Mouse (Mus musculus) forebrain, embryonic 16.5 days (tissue): ENCODE measurements at regions not wholly inside any gene's neighbourhood (a gene's known extent, or its start where the extent isn't known, plus 50 kb on each side); places are given as distances from the start of the nearest gene placed in this dataset.

ENCODE experiments used
- ATAC-seq: fragments of 200-750 bp; cut with Nextera tagmentation; 2 replicates; pipeline ENCODE4 v1.8.0; 2017; ENCODE audit warnings: mild to moderate bottlenecking, moderate library complexity
- H3K27ac ChIP-seq: fragments of 300-500 bp; sonication (generic); 2 replicates; pipeline ENCODE4 v1.5.1; 2014; ENCODE audit warnings: low read length, control low read depth
- H3K27me3 ChIP-seq: fragments of 300-500 bp; sonication (generic); replicated peaks from 2 replicates; pipeline ENCODE4 v1.6.1; 2014; ENCODE audit warnings: low read length; ENCODE audit not compliant: control insufficient read depth, insufficient read depth
- H3K36me3 ChIP-seq: fragments of 300-500 bp; sonication (generic); 2 replicates; pipeline ENCODE4 v1.6.1; 2014; ENCODE audit not compliant: control insufficient read depth, insufficient read depth
- H3K4me1 ChIP-seq: fragments of 300-500 bp; sonication (generic); replicated peaks from 2 replicates; pipeline ENCODE4 v1.6.1; 2014; ENCODE audit warnings: low read length; ENCODE audit not compliant: control insufficient read depth, insufficient read depth
- H3K4me2 ChIP-seq: fragments of 300-500 bp; sonication (generic); 2 replicates; pipeline ENCODE4 v1.6.1; 2014; ENCODE audit warnings: mild to moderate bottlenecking, low read length, control low read depth
- H3K4me3 ChIP-seq: fragments of 300-500 bp; sonication (generic); replicated peaks from 2 replicates; pipeline ENCODE4 v1.5.1; 2014; ENCODE audit warnings: mild to moderate bottlenecking, low read length, control low read depth
- H3K9ac ChIP-seq: fragments of 300-500 bp; sonication (generic); replicated peaks from 2 replicates; pipeline ENCODE4 v1.6.1; 2014; ENCODE audit warnings: low read depth, low read length, control low read depth
- H3K9me3 ChIP-seq: fragments of 300-500 bp; sonication (generic); 2 replicates; pipeline ENCODE4 v1.6.1; 2016; ENCODE audit warnings: low read length; ENCODE audit not compliant: control insufficient read depth
- WGBS: fragments of 180-500 bp; shearing (Covaris S2); extraction: QIAGEN DNeasy Blood & Tissue Kit; methylation state at CpG from one replicate; pipeline ENCODE4 v1.1.7; 2014; 5-methylcytosine and 5-hydroxymethylcytosine counted together

GRCm38 (mm10) chr4:95377222-95378134, 179.8 kb upstream of the Fggy start:
- no peak overlapping the region for H3K4me2 ChIP-seq
- H3K9me3 ChIP-seq = no peaks in the 10 kb centered on the region
- no peak for ATAC-seq
- no peaks in the 10 kb centered on the region for H3K36me3 ChIP-seq
- WGBS = 66% methylated on average over 9 of the region's 9 CpGs
- H3K9ac ChIP-seq = no peak overlapping the region
- H3K27ac ChIP-seq = no peak overlapping the region
- H3K4me3 ChIP-seq = no peak overlapping the region
- no peaks in the 10 kb centered on the region for H3K27me3 ChIP-seq
- H3K4me1 ChIP-seq = no peaks in the 10 kb centered on the region; the same call in 1 of the 2 replicates

- no peak overlapping the region for H3K4me2 ChIP-seq
- ATAC-seq = no peak
- H3K4me1 ChIP-seq = no peaks in the 10 kb centered on the region; the same call in 1 of the 2 replicates
- no peaks in the 10 kb centered on the region for H3K27me3 ChIP-seq
- WGBS = 67% methylated on average over 3 of the region's 3 CpGs
- H3K4me3 ChIP-seq = no peak overlapping the region
- no peaks in the 10 kb centered on the region for H3K36me3 ChIP-seq
- no peak overlapping the region for H3K9ac ChIP-seq
- H3K9me3 ChIP-seq = no peaks in the 10 kb centered on the region
- H3K27ac ChIP-seq = no peak overlapping the region
These were observed 178.7 kb upstream of the Fggy start for GRCm38 (mm10) chr4:95378645-95379044.

GRCm38 (mm10) chr4:95383216-95383892, 174.0 kb upstream of the Fggy start:
- Histone ChIP-seq H3K4me2 (no peak overlapping the region), H3K27me3 (no peaks in the 10 kb centered on the region), H3K4me1 (no peaks in the 10 kb centered on the region), H3K9me3 (no peaks in the 10 kb centered on the region), H3K4me3 (no peak overlapping the region), H3K9ac (no peak overlapping the region), H3K27ac (no peak overlapping the region), H3K36me3 (no peaks in the 10 kb centered on the region)
- 89% methylated on average over 8 of the region's 8 CpGs for WGBS
- no peak for ATAC-seq

- Histone ChIP-seq H3K9me3 (no peaks in the 10 kb centered on the region), H3K36me3 (no peaks in the 10 kb centered on the region), H3K4me2 (no peak overlapping the region), H3K27ac (no peak overlapping the region), H3K9ac (no peak overlapping the region), H3K27me3 (no peaks in the 10 kb centered on the region), H3K4me1 (no peaks in the 10 kb centered on the region), H3K4me3 (no peak overlapping the region)
- 59% methylated on average over 7 of the region's 7 CpGs for WGBS
- no peak for ATAC-seq
These were observed 171.8 kb upstream of the Fggy start for GRCm38 (mm10) chr4:95385552-95385951.

- 58% methylated on average over 2 of the region's 2 CpGs for WGBS
- Histone ChIP-seq H3K9me3 (no peaks in the 10 kb centered on the region), H3K36me3 (no peaks in the 10 kb centered on the region), H3K4me3 (no peak overlapping the region), H3K9ac (no peak overlapping the region), H3K27me3 (no peaks in the 10 kb centered on the region), H3K4me2 (no peak overlapping the region), H3K4me1 (no peaks in the 10 kb centered on the region), H3K27ac (no peak overlapping the region)
- ATAC-seq = no peak
These were observed 171.3 kb upstream of the Fggy start for GRCm38 (mm10) chr4:95386021-95386420.

- H3K27ac ChIP-seq = no peak overlapping the region
- no peak for ATAC-seq
- H3K36me3 ChIP-seq = no peaks in the 10 kb centered on the region
- H3K4me2 ChIP-seq = no peak overlapping the region
- H3K4me1 ChIP-seq = no peaks in the 10 kb centered on the region
- no peaks in the 10 kb centered on the region for H3K27me3 ChIP-seq
- H3K9me3 ChIP-seq = no peaks in the 10 kb centered on the region
- WGBS = 62% methylated on average over 3 of the region's 3 CpGs
- H3K9ac ChIP-seq = no peak overlapping the region
- H3K4me3 ChIP-seq = no peak overlapping the region
These were observed 168.8 kb upstream of the Fggy start for GRCm38 (mm10) chr4:95388556-95388955.

GRCm38 (mm10) chr4:95389647-95390046, 167.7 kb upstream of the Fggy start:
- Histone ChIP-seq H3K9me3 (no peaks in the 10 kb centered on the region), H3K27ac (no peak overlapping the region), H3K4me3 (no peak overlapping the region), H3K36me3 (no peaks in the 10 kb centered on the region), H3K9ac (no peak overlapping the region), H3K4me1 (no peaks in the 10 kb centered on the region), H3K27me3 (no peaks in the 10 kb centered on the region), H3K4me2 (no peak overlapping the region)
- no peak for ATAC-seq
- 35% methylated on average over 2 of the region's 2 CpGs for WGBS

- H3K27me3 ChIP-seq = no peaks in the 10 kb centered on the region
- no peaks in the 10 kb centered on the region for H3K4me1 ChIP-seq
- no peak overlapping the region for H3K9ac ChIP-seq
- no peaks in the 10 kb centered on the region for H3K36me3 ChIP-seq
- no peak overlapping the region for H3K4me2 ChIP-seq
- no peak for ATAC-seq
- H3K27ac ChIP-seq = no peak overlapping the region
- H3K9me3 ChIP-seq = no peaks in the 10 kb centered on the region
- H3K4me3 ChIP-seq = no peak overlapping the region
These were observed 166.8 kb upstream of the Fggy start for GRCm38 (mm10) chr4:95390549-95390948.

- Histone ChIP-seq H3K27me3 (no peaks in the 10 kb centered on the region), H3K27ac (no peak overlapping the region), H3K4me3 (no peak overlapping the region), H3K4me2 (no peak overlapping the region), H3K4me1 (no peaks in the 10 kb centered on the region), H3K36me3 (no peaks in the 10 kb centered on the region), H3K9ac (no peak overlapping the region), H3K9me3 (no peaks in the 10 kb centered on the region)
- no peak for ATAC-seq
- 98% methylated on average over 3 of the region's 3 CpGs for WGBS
These were observed 161.6 kb upstream of the Fggy start for GRCm38 (mm10) chr4:95395746-95396145.
